Mouse (Mus musculus): ENCODE results near the gene Endod1. TPM values are rescaled to one million over a fixed set of nuclear protein-coding genes. Genes with fewer than 3 reads are reported as not detected.

Gene Endod1
- polyA plus RNA-seq, 1 experiment from 2014 or later = 13.5 TPM

Other genes starting within 250 kb of the Endod1 start
- 20.2 and 20.9 TPM in 2 replicates for gene Sesn3, start 106.4 kb downstream of the Endod1 start, polyA plus RNA-seq (2015; fragmentation: Nextera tagmentation; extraction: Ambion mirVana)
- 0.36 and 0.58 TPM in 2 replicates for gene Kdm4d, start 119.0 kb upstream of the Endod1 start, polyA plus RNA-seq (2015; fragmentation: Nextera tagmentation; extraction: Ambion mirVana)
- gene Cwc15, start 119.1 kb upstream of the Endod1 start, polyA plus RNA-seq (2015; fragmentation: Nextera tagmentation; extraction: Ambion mirVana) = 163 and 174 TPM in 2 replicates

All from hindbrain, embryonic 13.5 days (tissue).